Mouse (Mus musculus): ENCODE results near the gene Atox1.

GRCm38 (mm10) chr11:55439718-55440117, 21.3 kb downstream of the Atox1 start:
- TF ChIP-seq CTCF (IDR thresholded peaks at IDR 0.05 in 2 of 3, conservative IDR thresholded peaks at IDR 0.05 in 1 of 3; ENCODE audit: control insufficient read depth in 1 of 3, insufficient read depth in 1 of 3, low read depth in 2 of 3, low read length in 3 of 3, poor library complexity in 1 of 3, severe bottlenecking in 1 of 3) (no peak), EP300 (IDR thresholded peaks at IDR 0.05; ENCODE audit: low read depth in 1 of 2, low read length in 2 of 2) (no peak), POLR2A (IDR thresholded peaks at IDR 0.05; ENCODE audit: control insufficient read depth in 1 of 2, insufficient read depth in 1 of 2, low read depth in 1 of 2, low read length in 2 of 2, poor library complexity in 1 of 2) (no peak), ETS1 (IDR thresholded peaks at IDR 0.05; ENCODE audit: low read depth, low read length) (no peak), GABPA (IDR thresholded peaks at IDR 0.05; ENCODE audit: low read depth, low read length) (no peak), ELF1 (IDR thresholded peaks at IDR 0.05; ENCODE audit: low read depth, low read length) (no peak), UBTF (IDR thresholded peaks at IDR 0.05; ENCODE audit: borderline replicate concordance, insufficient read depth, low read depth, low read length) (no peak)

Measured in MEL (cell line).